ENCODE assay signal across 8 mouse cellular contexts in genomic region chr12:73045724-73046606, GRCm38 (mm10). TPM values are rescaled to one million over a fixed set of nuclear protein-coding genes. Genes with fewer than 3 reads are reported as not detected.
DNase-seq lines count a peak whose midpoint lies in the region; ATAC-seq and TF ChIP-seq lines count a peak whose summit lies in the region.

No protein-coding gene starts in this region.

- ATAC-seq in forebrain, embryonic 16.5 days = no peak; the same call in 1 of the 2 replicates
- no peak; the same call in 1 of the 2 replicates for ATAC-seq in intestine, embryonic 14.5 days (replicated peaks; ENCODE audit: low FRiP score, low TSS enrichment, low read depth)
- no peak for ATAC-seq in midbrain, postnatal 0 days (ENCODE audit: low FRiP score)

- TF ChIP-seq CTCF in kidney, adult 2 months (conservative IDR thresholded peaks at IDR 0.05; ENCODE audit: insufficient read depth, insufficient read length, low read depth, low read length) = no peak
- TF ChIP-seq CTCF in ES-Bruce4 (IDR thresholded peaks at IDR 0.05; ENCODE audit: low read depth, low read length) = no peak
- no peak for TF ChIP-seq CTCF in midbrain, postnatal 0 days (IDR thresholded peaks at IDR 0.05)

- peak overlapping the region; percentile 58 for H3K9ac ChIP-seq in ES-Bruce4 (ENCODE audit: low read depth, poor library complexity, severe bottlenecking)
- H3K9ac ChIP-seq in forebrain, embryonic 16.5 days (replicated peaks; ENCODE audit: low read depth, low read length) = no peak overlapping the region
- no peak overlapping the region for H3K9ac ChIP-seq in intestine, embryonic 14.5 days (ENCODE audit: low read length)
- no peak overlapping the region for H3K9ac ChIP-seq in midbrain, postnatal 0 days (replicated peaks; ENCODE audit: low read length, poor library complexity, severe bottlenecking)

- TF ChIP-seq POLR2A in kidney, adult 2 months (IDR thresholded peaks at IDR 0.05; ENCODE audit: low read depth, low read length) = no peak
- TF ChIP-seq POLR2A in ES-Bruce4 (IDR thresholded peaks at IDR 0.05; ENCODE audit: insufficient read depth, low read length) = no peak

- H3K27me3 ChIP-seq in kidney, adult 2 months (replicated peaks; ENCODE audit: control insufficient read depth, insufficient read depth, low read length) = peaks cover 22% of the 10 kb centered on the region
- H3K27me3 ChIP-seq in ES-Bruce4 (ENCODE audit: control insufficient read depth, insufficient read depth, low read length, poor library complexity, severe bottlenecking) = peaks cover 44% of the 10 kb centered on the region
- peaks cover 76% of the 10 kb centered on the region for H3K27me3 ChIP-seq in forebrain, embryonic 16.5 days (replicated peaks; ENCODE audit: control insufficient read depth, insufficient read depth, low read length)
- peaks cover 99% of the 10 kb centered on the region for H3K27me3 ChIP-seq in intestine, embryonic 14.5 days (replicated peaks; ENCODE audit: control insufficient read depth, insufficient read depth, low read length)
- H3K27me3 ChIP-seq in midbrain, postnatal 0 days (ENCODE audit: insufficient read depth, low read length) = peaks cover 82% of the 10 kb centered on the region

- peak overlapping the region; percentile 35 for H3K4me3 ChIP-seq in kidney, adult 2 months (ENCODE audit: insufficient read depth, low read depth, low read length)
- peak overlapping the region; percentile 80 for H3K4me3 ChIP-seq in ES-Bruce4 (ENCODE audit: low read depth, low read length)
- peak overlapping the region; percentile 37 for H3K4me3 ChIP-seq in forebrain, embryonic 16.5 days (replicated peaks; ENCODE audit: low read length)
- peak overlapping the region; percentile 36 for H3K4me3 ChIP-seq in intestine, embryonic 14.5 days (ENCODE audit: low read depth, low read length)
- H3K4me3 ChIP-seq in midbrain, postnatal 0 days (ENCODE audit: low read depth, low read length) = peak overlapping the region; percentile 23; the same call in 1 of the 2 replicates

- no peak overlapping the region for H3K27ac ChIP-seq in kidney, adult 2 months (ENCODE audit: insufficient read depth, low read depth, low read length)
- no peak overlapping the region for H3K27ac ChIP-seq in ES-Bruce4 (ENCODE audit: insufficient read depth, low read length)
- H3K27ac ChIP-seq in forebrain, embryonic 16.5 days (ENCODE audit: low read length) = no peak overlapping the region
- no peak overlapping the region for H3K27ac ChIP-seq in intestine, embryonic 14.5 days (ENCODE audit: low read depth)
- no peak overlapping the region for H3K27ac ChIP-seq in midbrain, postnatal 0 days (ENCODE audit: low read depth, low read length)

- H3K9me3 ChIP-seq in ES-Bruce4 (replicated peaks; ENCODE audit: control insufficient read depth, insufficient read depth, low read length, poor library complexity, severe bottlenecking) = no peaks in the 10 kb centered on the region
- no peaks in the 10 kb centered on the region for H3K9me3 ChIP-seq in forebrain, embryonic 16.5 days (ENCODE audit: control insufficient read depth, low read length)
- H3K9me3 ChIP-seq in intestine, embryonic 14.5 days (ENCODE audit: control insufficient read depth, low read length) = no peaks in the 10 kb centered on the region
- no peaks in the 10 kb centered on the region for H3K9me3 ChIP-seq in midbrain, postnatal 0 days (ENCODE audit: low read length)

- TF ChIP-seq EP300 in ES-Bruce4 (IDR thresholded peaks at IDR 0.05; ENCODE audit: insufficient read depth, low read depth, low read length) = no peak

- DNase-seq in kidney, adult 2 months = no peak
- no peak for DNase-seq in kidney, adult 8-10 months
- peak; percentile 69 for DNase-seq in intestine, embryonic 14.5 days (ENCODE audit: low spot score)
- DNase-seq in midbrain, postnatal 0 days (ENCODE audit: low spot score) = no peak
- no peak for DNase-seq in right cerebral cortex, postnatal 25 days
- DNase-seq in cerebellum, postnatal 36 days = no peak

- WGBS in kidney, adult 2 months = 2% methylated on average over 85 of the region's 85 CpGs
- under 1% methylated on average over 83 of the region's 85 CpGs for WGBS in forebrain, embryonic 16.5 days
- 1% methylated on average over 85 of the region's 85 CpGs for WGBS in intestine, embryonic 14.5 days
- under 1% methylated on average over 79 of the region's 85 CpGs for WGBS in midbrain, postnatal 0 days

- peak overlapping the region; percentile 49 for H3K4me2 ChIP-seq in forebrain, embryonic 16.5 days (ENCODE audit: low read length)
- peak overlapping the region; percentile 60 for H3K4me2 ChIP-seq in intestine, embryonic 14.5 days (ENCODE audit: low read length)
- H3K4me2 ChIP-seq in midbrain, postnatal 0 days (ENCODE audit: low read depth, low read length, poor library complexity, severe bottlenecking) = peak overlapping the region; percentile 32

- no peaks in the 10 kb centered on the region for H3K4me1 ChIP-seq in kidney, adult 2 months (ENCODE audit: control insufficient read depth, insufficient read depth, low read length)
- H3K4me1 ChIP-seq in ES-Bruce4 (ENCODE audit: control insufficient read depth, insufficient read depth, low read length) = no peaks in the 10 kb centered on the region
- H3K4me1 ChIP-seq in forebrain, embryonic 16.5 days (replicated peaks; ENCODE audit: control insufficient read depth, insufficient read depth, low read length) = peaks cover 22% of the 10 kb centered on the region
- peaks cover 17% of the 10 kb centered on the region for H3K4me1 ChIP-seq in intestine, embryonic 14.5 days (replicated peaks; ENCODE audit: control insufficient read depth, insufficient read depth, low read length)
- H3K4me1 ChIP-seq in midbrain, postnatal 0 days (ENCODE audit: insufficient read depth, low read length) = no peaks in the 10 kb centered on the region

- H3K36me3 ChIP-seq in kidney, adult 2 months (ENCODE audit: control insufficient read depth, insufficient read depth, low read length) = no peaks in the 10 kb centered on the region
- H3K36me3 ChIP-seq in ES-Bruce4 (ENCODE audit: control insufficient read depth, insufficient read depth, low read length, poor library complexity, severe bottlenecking) = no peaks in the 10 kb centered on the region
- H3K36me3 ChIP-seq in forebrain, embryonic 16.5 days (ENCODE audit: control insufficient read depth, insufficient read depth) = no peaks in the 10 kb centered on the region
- no peaks in the 10 kb centered on the region for H3K36me3 ChIP-seq in intestine, embryonic 14.5 days (ENCODE audit: control insufficient read depth, insufficient read depth, low read length)
- H3K36me3 ChIP-seq in midbrain, postnatal 0 days (ENCODE audit: insufficient read depth, low read length) = no peaks in the 10 kb centered on the region

RNA-seq across cellular contexts. Expression of gene Six1, which starts 7.7 kb away (rescaled TPM):
- 0.35 and 0.53 TPM in 2 replicates for polyA plus RNA-seq in kidney, adult 2 months (2012; rRNA removed)
- 2.9 and 3.5 TPM in 2 replicates for polyA plus RNA-seq in ES-Bruce4 (2011; ENCODE audit: insufficient read depth, insufficient read length, low read depth, missing spikeins)
- 0.46 and 0.97 TPM in 2 replicates for polyA plus RNA-seq in forebrain, embryonic 16.5 days (2015; fragmentation: Nextera tagmentation; extraction: Ambion mirVana)
- polyA plus RNA-seq in intestine, embryonic 14.5 days (2014; fragmentation: Nextera tagmentation; extraction: Ambion mirVana) = not detected in 2 replicates
- total RNA-seq in midbrain, postnatal 0 days (2014; rRNA removed) = 0.44 and 1.3 TPM in 2 replicates
- polyA plus RNA-seq in midbrain, postnatal 0 days (2015; fragmentation: Nextera tagmentation; extraction: Ambion mirVana) = 0.55 and 0.68 TPM in 2 replicates

Comparison
In these comparisons a context has a peak if more than half of its experiments do, and no peak if none do; other contexts are left out.
1. H3K4me3 ChIP-seq: peak in every context shown above with its lines; median percentile 80 in ES-Bruce4; 37 in forebrain, embryonic 16.5 days; 36 in intestine, embryonic 14.5 days; 35 in kidney, adult 2 months; 23 in midbrain, postnatal 0 days.